Mouse (Mus musculus) spleen, postnatal 14 days (tissue): Measurements from ENCODE around the gene Mrpl51.

Experiments used
- DNase-seq, 2 experiments: peaks; one replicate each; pipeline ENCODE4 v3.0.0; 2021 to 2022; ENCODE audit warnings: low spot score in 2 of 2

Mrpl51 gene

DNA sequence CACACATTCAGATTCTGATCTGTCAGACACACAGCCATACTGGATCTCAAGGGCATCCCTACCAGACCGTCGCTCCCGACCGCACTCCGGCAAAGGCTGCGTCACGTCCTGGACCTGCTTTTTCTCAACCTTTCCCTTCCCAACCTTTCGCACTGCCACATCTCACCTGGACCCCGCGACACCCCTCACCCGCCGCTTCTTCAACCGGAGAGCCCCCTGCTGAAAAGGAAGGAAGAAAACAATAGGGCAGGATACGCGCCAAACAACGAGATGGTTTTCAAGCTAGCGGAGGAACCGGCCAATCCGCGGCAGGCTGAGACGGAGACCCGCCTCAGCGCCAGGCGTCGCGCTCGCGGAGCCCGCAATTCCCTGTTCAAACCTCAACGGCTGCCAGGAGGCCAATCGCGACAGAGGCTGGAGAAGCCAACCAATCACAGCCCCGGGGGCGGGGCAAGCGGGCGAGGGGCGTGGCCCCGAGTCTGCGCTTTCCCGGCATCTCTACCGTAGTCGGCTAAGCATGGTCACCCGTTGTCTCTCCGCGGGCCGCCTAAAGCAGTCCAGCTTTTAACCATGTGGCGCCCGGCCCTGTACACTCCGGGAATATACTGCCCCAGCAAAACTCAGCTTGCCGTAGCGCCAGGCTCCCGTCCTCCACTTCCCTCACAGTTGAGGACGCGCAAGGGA, at the start of gene Mrpl51, which contains the start of gene Ncapd2:
Gene Mrpl51, plus strand, starts transcription at position 470 of the 684 bp plus-strand sequence.
Gene Ncapd2, minus strand, starts transcription at position 370 of the 684 bp plus-strand sequence.
- DNase-seq, result peak; percentile 94 to 97

- DNase-seq, result no peak
These were observed 49.2 kb upstream of the Mrpl51 start for GRCm38 (mm10) chr6:125142436-125142835.

DNA sequence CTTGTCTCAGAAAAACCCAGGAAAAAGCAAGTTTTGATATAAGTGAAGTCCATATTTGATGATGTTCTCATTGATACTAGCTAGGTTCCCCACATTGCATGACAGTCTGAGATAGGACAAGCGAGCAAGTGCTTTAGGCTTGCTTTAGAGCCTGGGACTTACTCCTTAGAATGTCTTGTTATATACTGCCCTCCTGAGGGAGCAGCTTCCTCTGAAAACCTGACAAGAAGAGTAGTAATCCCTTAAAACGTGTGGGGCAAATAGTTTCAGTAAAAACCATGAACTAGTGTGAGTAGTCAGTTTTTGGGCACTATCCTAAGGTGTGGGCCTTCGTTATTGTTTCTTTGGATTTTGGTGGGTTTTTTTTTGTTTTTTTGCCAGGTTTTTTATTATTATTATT, 48.5 kb upstream of the Mrpl51 start:
- DNase-seq, result no peak

DNA sequence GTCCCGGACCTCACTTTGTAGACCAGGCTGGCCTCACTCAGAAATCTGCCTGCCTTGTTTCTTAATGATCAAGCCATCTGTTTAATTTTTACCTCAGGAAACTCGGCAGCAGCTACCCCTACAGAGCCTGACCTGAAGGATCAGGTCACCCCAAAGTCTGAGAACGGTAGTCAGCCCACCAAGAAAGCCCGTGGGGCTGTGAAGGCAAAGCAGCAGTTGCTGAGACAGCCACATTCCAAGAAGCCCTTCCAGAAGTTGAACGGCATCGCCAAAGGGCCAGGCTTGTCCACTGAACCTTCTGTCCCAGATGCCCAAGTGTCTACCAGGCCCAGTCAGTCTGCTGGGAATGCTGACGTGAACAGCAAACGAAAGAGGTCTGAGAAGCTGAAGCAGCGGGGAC, 47.7 kb upstream of the Mrpl51 start:
- no peak for DNase-seq

GRCm38 (mm10) chr6:125145001-125145400, 46.6 kb upstream of the Mrpl51 start, which contains the start of gene Iffo1:
Gene Iffo1, plus strand, starts transcription at chr6:125145241.
- DNase-seq, result peak; percentile 71 to 78

- no peak for DNase-seq
These were observed 46.1 kb upstream of the Mrpl51 start for GRCm38 (mm10) chr6:125145479-125145951.

DNA sequence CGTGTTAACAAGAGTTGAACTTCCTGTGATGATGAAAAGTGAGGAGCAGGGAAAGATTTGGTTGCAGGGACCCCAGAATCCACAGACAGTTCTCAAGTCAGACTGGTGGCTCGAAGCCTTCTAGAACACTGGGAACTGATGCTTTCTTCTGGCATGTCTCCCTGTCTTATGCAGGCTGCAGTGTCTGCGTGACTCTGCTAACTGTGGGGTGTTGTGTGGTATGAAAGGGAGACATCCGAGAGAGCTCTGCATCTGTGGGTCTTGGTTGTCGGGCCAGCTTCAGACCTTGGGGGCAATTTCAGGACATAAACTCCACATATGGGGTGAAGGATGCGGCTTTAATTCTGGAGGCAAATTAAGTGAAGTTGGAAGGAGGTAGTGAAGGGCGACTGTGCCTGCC, 45.5 kb upstream of the Mrpl51 start:
- DNase-seq, result no peak

- DNase-seq, result no peak
These were observed 44.8 kb upstream of the Mrpl51 start for GRCm38 (mm10) chr6:125146797-125147196.

DNA sequence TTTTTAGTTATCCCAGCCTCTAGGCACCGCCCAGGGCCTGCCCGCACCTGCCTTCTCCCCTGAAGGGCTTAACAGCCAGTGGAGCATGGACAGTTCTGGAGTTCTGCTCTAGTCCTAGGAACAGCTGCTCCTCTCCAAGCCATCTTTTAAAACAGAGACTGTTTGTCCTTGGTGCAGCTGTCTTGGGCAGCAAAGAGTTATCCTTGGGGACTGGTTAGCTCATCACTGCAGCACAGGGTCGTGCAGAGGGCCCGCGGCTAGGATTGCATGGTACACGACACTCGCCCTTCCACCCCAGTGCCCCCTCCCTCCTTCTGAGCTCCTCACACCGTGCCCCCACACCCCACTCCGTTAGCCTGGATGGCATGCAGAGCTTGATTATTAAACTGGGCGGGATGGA, 44.3 kb upstream of the Mrpl51 start:
- no peak for DNase-seq

DNA sequence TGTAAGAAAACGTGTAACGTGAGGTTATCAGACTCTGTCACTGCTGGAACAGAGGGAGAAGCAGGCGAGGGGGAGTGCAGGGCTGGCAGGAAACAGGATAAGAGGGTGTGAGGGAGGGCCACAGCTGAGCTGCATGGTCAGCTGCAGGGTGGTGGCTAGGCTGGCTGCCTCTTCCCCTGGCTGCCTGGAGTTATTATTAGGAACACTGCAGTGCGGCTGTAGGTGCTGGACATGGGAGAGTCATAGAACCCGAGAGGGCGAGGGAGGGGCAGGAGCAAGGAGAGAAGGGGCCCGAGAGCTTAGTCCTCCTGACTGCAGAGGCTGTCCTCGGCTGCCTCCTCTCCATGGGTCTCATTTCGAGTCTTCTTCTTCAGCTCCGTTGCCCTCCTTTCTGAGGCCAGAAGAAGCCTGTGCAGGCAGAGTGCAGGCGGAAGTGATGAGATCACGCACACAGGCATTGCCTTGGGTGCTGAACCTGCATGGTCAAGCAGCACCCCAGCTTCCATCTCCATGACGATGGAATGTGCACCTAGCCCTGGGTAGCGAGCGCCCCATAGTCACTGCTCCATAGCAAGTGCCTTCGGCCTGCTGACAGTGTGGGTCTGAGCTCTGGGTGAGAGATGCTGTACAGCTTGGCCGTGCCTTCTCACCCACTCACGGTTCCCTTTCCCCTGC, 43.2 kb upstream of the Mrpl51 start:
- DNase-seq, result no peak

- no peak for DNase-seq
These were observed 42.6 kb upstream of the Mrpl51 start for GRCm38 (mm10) chr6:125148926-125149568.

DNA sequence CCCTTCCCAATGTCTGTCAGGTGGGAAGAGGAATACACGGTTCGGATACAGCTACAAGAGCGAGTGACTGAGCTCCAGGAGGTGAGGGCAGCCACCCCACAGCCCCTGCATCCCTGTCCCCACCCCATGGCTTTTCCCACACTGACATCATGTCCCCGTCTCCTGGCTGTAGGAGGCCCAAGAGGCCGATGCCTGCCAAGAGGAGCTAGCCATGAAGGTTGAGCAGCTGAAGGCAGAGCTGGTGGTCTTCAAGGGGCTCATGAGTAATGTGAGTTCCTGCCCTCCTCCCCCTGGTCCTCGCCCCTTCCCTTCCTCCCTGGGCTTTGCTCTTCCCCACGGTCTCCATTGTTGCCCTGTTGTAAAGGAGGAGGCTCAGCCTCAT, 42.0 kb upstream of the Mrpl51 start:
- DNase-seq, result no peak

DNA sequence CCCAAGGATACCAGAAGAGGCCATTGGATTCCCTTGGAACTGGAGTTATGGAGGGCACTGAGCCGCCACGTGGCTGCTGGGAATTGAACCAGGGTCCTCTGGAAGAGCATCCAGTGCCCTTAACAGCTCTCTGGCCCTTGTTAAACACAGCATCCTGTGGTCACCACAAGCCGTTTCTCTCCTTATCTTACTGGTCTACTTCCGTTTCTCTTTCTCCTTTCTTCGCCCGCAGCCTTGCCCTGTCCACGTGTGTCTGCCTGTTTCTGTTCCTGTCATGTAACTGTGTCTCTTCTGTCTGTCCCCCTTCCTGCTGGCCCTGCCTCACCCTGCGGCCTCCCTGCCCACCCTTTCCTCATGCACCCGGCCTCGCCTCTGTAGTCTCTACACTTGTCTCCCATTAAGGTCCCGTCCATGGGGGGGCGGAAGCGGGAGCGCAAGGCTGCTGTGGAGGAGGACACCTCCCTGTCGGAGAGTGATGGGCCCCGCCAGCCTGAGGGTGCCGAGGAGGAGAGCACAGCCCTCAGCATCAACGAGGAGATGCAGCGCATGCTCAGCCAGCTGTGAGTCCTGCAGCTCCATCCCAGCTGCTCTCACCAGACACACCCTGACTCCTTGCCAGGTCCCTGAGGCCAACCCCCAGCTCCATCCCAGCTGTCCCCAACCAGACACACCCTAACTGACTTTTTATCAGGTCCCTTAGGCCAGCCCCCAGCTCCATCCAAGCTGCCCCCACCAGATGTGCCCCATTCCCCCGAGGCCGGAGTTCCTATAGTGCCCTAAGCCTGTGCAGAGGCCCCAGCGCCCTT, 39.2 kb upstream of the Mrpl51 start:
- DNase-seq, result no peak

- DNase-seq, result no peak
These were observed 38.6 kb upstream of the Mrpl51 start for GRCm38 (mm10) chr6:125153018-125153389.

DNA sequence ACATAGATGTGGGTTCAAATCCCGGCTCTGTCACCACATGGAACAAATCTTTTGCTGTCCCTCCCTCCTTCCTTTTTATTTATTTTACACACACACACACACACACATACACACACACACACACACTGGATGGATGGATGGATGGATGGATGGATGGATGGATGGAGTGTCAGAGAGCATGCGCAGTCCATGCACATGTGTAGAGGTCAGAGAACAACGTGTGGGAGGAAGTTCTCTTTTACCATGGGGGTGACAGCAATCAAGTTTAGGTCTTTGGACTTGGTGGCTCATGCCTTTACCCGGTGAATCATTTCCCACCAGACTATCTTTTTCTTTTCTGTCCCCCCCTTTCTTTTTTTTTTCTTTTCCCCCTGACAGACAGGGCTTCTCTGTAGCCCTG, 37.9 kb upstream of the Mrpl51 start:
- DNase-seq, result no peak

DNA sequence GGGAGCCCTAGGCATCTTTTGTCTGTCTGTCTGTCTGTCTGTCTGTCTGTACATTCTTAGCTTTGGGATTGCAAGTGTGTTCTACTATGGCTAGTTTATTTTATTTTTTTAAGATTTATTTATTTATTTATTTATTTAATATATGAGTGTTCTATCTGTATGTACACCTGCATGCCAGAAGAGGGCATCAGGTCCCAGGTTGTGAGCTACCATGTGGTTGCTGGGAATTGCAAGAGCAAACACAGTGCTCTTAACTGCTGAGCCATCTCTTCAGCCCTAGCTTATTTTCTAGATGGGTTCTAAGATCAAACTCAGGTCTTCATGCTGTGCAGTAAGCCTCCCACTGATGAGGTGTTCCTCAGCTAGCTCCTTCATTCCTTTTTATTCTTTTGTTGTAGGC, 37.1 kb upstream of the Mrpl51 start:
- DNase-seq, result no peak

- no peak for DNase-seq
These were observed 36.3 kb upstream of the Mrpl51 start for GRCm38 (mm10) chr6:125155262-125155661.

- DNase-seq, result no peak
These were observed 35.1 kb upstream of the Mrpl51 start for GRCm38 (mm10) chr6:125156491-125156890.

DNA sequence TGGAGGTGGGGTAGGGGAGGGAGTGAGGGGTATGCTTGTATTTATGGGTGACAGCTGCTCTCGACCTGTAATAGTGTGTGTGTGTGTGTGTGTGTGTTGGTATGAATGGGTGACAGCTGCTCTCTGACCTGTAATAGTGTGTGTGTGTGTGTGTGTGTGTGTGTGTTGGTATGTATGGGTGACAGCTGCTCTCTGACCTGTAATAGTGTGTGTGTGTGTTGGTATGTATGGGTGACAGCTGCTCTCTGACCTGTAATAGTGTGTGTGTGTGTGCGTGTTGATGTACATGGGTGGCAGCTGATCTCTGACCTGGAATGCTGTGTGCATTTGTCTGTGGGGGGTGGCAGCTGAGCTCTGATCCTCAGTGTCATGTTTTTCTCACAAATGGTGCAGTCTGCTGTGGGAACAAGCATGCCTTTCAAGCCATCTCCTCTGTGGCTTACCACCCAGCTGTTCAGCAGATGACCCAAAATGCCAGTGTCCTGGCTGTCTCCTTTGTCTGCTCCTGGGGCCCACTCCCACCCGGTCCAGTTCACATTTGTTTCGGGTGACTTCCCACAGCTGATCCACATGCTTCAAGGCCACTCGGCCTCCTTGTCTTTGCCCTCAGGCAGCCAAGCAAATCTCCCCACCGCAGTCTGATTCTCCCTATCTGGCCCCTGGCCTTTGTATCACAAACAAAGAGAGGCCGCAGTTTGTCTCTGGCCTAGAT, 34.5 kb upstream of the Mrpl51 start:
- DNase-seq, result no peak

DNA sequence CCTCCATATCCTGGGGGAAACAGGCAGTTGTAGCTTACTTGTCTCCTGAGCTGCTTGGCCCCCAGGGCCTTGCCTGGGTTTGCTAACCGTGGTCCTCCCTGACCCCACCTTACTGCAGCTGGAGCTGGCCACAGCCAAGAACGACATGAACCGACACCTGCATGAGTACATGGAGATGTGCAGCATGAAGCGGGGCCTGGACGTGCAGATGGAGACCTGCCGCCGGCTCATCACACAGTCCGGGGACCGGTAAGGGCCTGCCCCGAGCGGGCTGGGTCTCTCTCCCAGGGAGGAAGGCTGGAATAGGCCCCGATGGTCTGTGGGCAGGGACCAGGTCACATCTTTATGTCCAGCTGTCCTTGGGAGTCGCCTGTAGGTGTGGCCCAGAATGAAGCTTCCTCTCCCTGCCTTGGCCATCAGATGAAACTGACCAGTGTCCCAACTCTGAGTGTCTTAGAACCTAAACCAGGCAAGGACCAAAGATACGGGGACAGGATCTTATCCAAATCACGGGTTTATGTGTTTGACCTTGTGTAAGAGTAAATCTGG, 32.6 kb upstream of the Mrpl51 start:
- DNase-seq, result no peak
